Mouse (Mus musculus) E14TG2a.4 (cell line): ENCODE measurements around the gene Vmn1r85.

ENCODE experiments used
- H3K27me3 ChIP-seq: 2 replicates; pipeline ENCODE4 v1.6.1; 2014; ENCODE audit warnings: low read length, control low read depth; ENCODE audit not compliant: insufficient read depth
- H3K36me3 ChIP-seq: 2 replicates; pipeline ENCODE4 v1.6.1; 2014; ENCODE audit warnings: low read length, control low read depth; ENCODE audit not compliant: insufficient read depth
- H3K4me1 ChIP-seq: replicated peaks from 2 replicates; pipeline ENCODE4 v1.6.1; 2014; ENCODE audit warnings: low read depth, low read length, control low read depth
- H3K4me3 ChIP-seq: replicated peaks from 2 replicates; pipeline ENCODE4 v1.5.1; 2014; ENCODE audit warnings: mild to moderate bottlenecking, low read length
- H3K9me3 ChIP-seq: 2 replicates; pipeline ENCODE4 v1.6.1; 2014; ENCODE audit warnings: low read length, control low read depth
- CTCF ChIP-seq: conservative IDR thresholded peaks from 2 replicates; pipeline ENCODE4 v1.5.1; 2014; ENCODE audit warnings: low read length
- NANOG ChIP-seq: IDR thresholded peaks from 2 replicates; pipeline ENCODE4 v1.6.1; 2014; ENCODE audit warnings: borderline replicate concordance, low read length, mixed read lengths
- POU5F1 ChIP-seq: IDR thresholded peaks from 2 replicates; pipeline ENCODE4 v1.6.1; 2014; ENCODE audit warnings: low read length, borderline replicate concordance

Gene Vmn1r85

GRCm38 (mm10) chr7:13043120-13043444, 51.9 kb downstream of the Vmn1r85 start:
- Histone ChIP-seq H3K27me3 (peaks cover 28% of the 10 kb centered on the region), H3K4me3 (peak overlapping the region; percentile 83), H3K9me3 (no peaks in the 10 kb centered on the region), H3K4me1 (peaks cover 59% of the 10 kb centered on the region), H3K36me3 (peaks cover 15% of the 10 kb centered on the region)
- TF ChIP-seq CTCF (no peak), POU5F1 (no peak), NANOG (no peak)

- Histone ChIP-seq H3K36me3 (peaks cover 15% of the 10 kb centered on the region), H3K4me3 (no peak overlapping the region), H3K9me3 (no peaks in the 10 kb centered on the region), H3K4me1 (peaks cover 59% of the 10 kb centered on the region), H3K27me3 (peaks cover 28% of the 10 kb centered on the region)
- TF ChIP-seq NANOG: no peak
- TF ChIP-seq CTCF: no peak
- TF ChIP-seq POU5F1: no peak
These were observed 52.5 kb downstream of the Vmn1r85 start for GRCm38 (mm10) chr7:13042511-13042910.

- H3K36me3 ChIP-seq: peaks cover 24% of the 10 kb centered on the region
- no peaks in the 10 kb centered on the region for H3K9me3 ChIP-seq
- H3K4me1 ChIP-seq: peaks cover 68% of the 10 kb centered on the region
- TF ChIP-seq CTCF (no peak), NANOG (no peak), POU5F1 (no peak)
- no peak overlapping the region for H3K4me3 ChIP-seq
- peaks cover 28% of the 10 kb centered on the region for H3K27me3 ChIP-seq
These were observed 53.7 kb downstream of the Vmn1r85 start for GRCm38 (mm10) chr7:13041256-13041655.

DNA sequence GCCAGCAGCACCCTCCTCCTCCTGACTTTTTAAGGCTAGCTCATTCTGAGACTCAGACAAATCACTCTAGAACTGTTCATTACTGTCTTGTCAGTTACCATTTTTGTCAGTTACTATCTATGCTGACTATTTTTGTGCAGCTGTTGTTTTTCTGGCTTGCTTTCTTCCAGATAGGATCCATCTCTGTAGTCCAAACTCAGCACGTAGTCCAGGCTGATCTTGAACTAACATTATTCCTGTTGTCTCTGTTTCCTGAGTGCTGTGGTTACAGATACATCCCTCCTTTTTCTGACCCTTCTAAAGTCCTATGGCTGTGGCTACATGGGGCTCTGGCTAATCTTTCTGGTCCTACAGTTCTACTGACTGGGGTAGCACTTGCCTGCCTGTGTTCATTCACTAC, 55.8 kb downstream of the Vmn1r85 start:
- peaks cover 74% of the 10 kb centered on the region for H3K4me1 ChIP-seq
- no peaks in the 10 kb centered on the region for H3K9me3 ChIP-seq
- H3K36me3 ChIP-seq: peaks cover 39% of the 10 kb centered on the region
- H3K4me3 ChIP-seq: peak overlapping the region; percentile 89
- H3K27me3 ChIP-seq: peaks cover 15% of the 10 kb centered on the region
- no peak for TF ChIP-seq POU5F1
- no peak for TF ChIP-seq NANOG
- no peak for TF ChIP-seq CTCF

DNA sequence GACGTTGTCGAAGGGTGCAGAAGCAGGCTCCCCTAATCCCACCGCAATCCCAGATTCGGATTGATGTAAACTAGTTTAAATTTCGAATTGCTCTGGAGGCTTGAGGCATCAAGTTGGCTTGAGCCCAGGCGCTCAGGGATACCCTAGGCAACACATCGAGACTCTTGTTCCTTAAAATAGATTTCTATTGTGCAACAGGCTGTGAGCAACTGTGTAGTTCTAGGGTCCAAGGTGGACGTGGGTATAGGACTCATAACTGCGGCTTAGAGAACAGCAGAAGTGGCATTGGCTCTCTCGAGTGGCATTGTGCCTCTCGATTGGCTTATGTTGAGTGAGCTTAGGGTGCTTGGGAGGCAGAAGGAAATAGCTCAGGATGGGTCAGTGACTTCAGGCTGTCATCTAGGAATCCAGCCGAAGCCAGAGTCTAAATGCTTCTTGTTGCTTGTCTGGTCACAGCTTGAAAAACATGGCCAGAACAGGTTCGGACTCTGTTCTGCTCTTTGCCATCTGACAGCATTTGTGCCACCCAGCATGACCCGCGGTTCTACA, 56.3 kb downstream of the Vmn1r85 start:
- TF ChIP-seq CTCF: no peak
- no peak for TF ChIP-seq NANOG
- no peak for TF ChIP-seq POU5F1
- peaks cover 42% of the 10 kb centered on the region for H3K36me3 ChIP-seq

DNA sequence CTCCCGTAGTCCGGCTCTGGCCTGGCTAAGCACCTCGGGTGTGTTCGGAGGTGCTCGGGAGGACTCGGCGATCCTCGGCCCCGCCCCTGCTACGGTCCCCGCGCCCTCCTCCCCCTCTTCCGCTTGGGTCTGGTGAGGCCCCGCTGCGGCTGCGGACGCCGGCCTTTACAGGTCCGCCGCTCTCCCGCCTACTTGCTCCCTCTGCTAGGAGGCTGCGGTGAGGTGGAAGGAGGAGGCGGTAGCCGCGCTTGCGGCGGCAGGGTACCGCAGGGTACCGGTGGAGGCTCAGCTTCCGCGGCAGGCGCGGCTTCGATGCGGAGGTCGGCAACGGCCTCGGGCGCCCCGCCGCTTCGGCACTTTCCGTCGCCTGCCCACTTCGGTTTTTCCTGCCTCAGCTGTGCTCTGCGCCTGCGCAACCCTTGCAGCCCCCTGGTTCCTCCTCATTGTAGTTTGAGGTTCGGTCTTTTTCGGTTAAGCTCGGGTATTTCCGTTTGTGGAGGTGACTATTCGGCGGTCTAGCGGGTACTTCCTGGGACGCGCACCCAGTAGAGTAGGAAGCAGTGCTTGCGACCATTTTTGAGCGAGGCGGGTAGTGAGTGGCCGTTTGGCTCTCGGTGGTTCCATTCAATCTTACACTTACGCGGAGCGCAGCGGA, 56.9 kb downstream of the Vmn1r85 start, which contains the start of gene Ube2m:
TSS of gene Ube2m (minus strand) at position 375 of the 655 bp plus-strand sequence.
- H3K4me3 ChIP-seq: peak within 1 kb of the TSS; percentile 89
- TF ChIP-seq NANOG: no peak
- TF ChIP-seq CTCF: no peak
- TF ChIP-seq POU5F1: no peak
- peaks cover 79% of the 10 kb centered on the region for H3K4me1 ChIP-seq
- H3K36me3 ChIP-seq: peaks cover 48% of the 10 kb centered on the region
- H3K27me3 ChIP-seq: peaks cover 4% of the 10 kb centered on the region; the same call in 1 of the 2 replicates
- H3K9me3 ChIP-seq: no peaks in the 10 kb centered on the region

More for the DNA sequence above, 56.3 kb downstream of the Vmn1r85 start:
- peaks cover 10% of the 10 kb centered on the region for H3K27me3 ChIP-seq
- peaks cover 76% of the 10 kb centered on the region for H3K4me1 ChIP-seq
- peak overlapping the region; percentile 89 for H3K4me3 ChIP-seq
- no peaks in the 10 kb centered on the region for H3K9me3 ChIP-seq

DNA sequence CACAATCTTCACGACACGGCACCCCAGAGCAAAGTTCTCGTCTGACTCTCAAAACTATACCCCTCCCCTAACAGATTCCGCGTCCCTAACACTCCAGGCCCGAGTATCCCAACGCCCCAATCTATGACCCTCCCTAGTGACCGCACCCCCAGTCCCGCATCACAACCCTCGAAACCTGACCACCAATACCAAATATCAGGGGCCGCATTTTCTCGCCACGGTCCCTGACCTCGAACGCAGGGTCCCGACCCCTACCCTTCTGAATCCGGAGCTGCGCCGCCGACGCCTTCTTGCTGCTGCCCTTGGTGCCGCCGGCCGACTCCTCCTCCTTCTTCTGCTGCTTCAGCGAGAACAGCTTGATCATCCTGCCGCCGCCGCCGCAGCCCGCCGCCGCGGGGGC, 57.6 kb downstream of the Vmn1r85 start:
- H3K4me3 ChIP-seq: peak overlapping the region; percentile 89
- H3K9me3 ChIP-seq: no peaks in the 10 kb centered on the region
- H3K4me1 ChIP-seq: peaks cover 79% of the 10 kb centered on the region
- no peak for TF ChIP-seq NANOG
- TF ChIP-seq CTCF: no peak
- no peak for TF ChIP-seq POU5F1
- H3K27me3 ChIP-seq: no peaks in the 10 kb centered on the region
- peaks cover 55% of the 10 kb centered on the region for H3K36me3 ChIP-seq

- Histone ChIP-seq H3K27me3 (no peaks in the 10 kb centered on the region), H3K36me3 (peaks cover 61% of the 10 kb centered on the region), H3K4me3 (peak overlapping the region; percentile 89), H3K9me3 (no peaks in the 10 kb centered on the region), H3K4me1 (peaks cover 79% of the 10 kb centered on the region)
- TF ChIP-seq POU5F1: no peak
- no peak for TF ChIP-seq CTCF
- no peak for TF ChIP-seq NANOG
These were observed 58.2 kb downstream of the Vmn1r85 start for GRCm38 (mm10) chr7:13036806-13037205.
